Mouse (Mus musculus) testis, adult 2 months (tissue): Measurements from ENCODE around the gene Itgb3. TPM values are rescaled to one million over a fixed set of nuclear protein-coding genes. Genes with fewer than 3 reads are reported as not detected.

Experiments used
- H3K27ac ChIP-seq: fragments of 200-500 bp; 2 replicates; pipeline ENCODE4 v1.5.1; 2012; ENCODE audit warnings: low read depth, low read length; ENCODE audit not compliant: control insufficient read depth, insufficient read depth
- H3K27me3 ChIP-seq: fragments of 200-500 bp; 2 replicates; pipeline ENCODE4 v1.6.1; 2012; ENCODE audit warnings: mild to moderate bottlenecking, low read length, moderate library complexity; ENCODE audit not compliant: control insufficient read depth, insufficient read depth
- H3K36me3 ChIP-seq: fragments of 200-500 bp; 2 replicates; pipeline ENCODE4 v1.6.1; 2012; ENCODE audit warnings: mild to moderate bottlenecking, low read length; ENCODE audit not compliant: control insufficient read depth, insufficient read depth
- H3K4me1 ChIP-seq: fragments of 200-500 bp; 2 replicates; pipeline ENCODE4 v1.6.1; 2012; ENCODE audit warnings: low read length; ENCODE audit not compliant: control insufficient read depth, insufficient read depth
- H3K4me3 ChIP-seq: fragments of 200-500 bp; 2 replicates; pipeline ENCODE4 v1.5.1; 2012; ENCODE audit warnings: low read depth, mild to moderate bottlenecking, low read length, moderate library complexity, mixed read lengths; ENCODE audit not compliant: control insufficient read depth
- CTCF ChIP-seq: fragments of 200-500 bp; IDR thresholded peaks from 2 replicates; pipeline ENCODE4 v1.5.1; 2012; ENCODE audit warnings: low read depth, mild to moderate bottlenecking, inconsistent platforms, low read length, moderate library complexity; ENCODE audit not compliant: control insufficient read depth, insufficient read depth, insufficient replicate concordance
- POLR2A ChIP-seq: fragments of 200-500 bp; IDR thresholded peaks from 2 replicates; pipeline ENCODE4 v1.6.1; 2012; ENCODE audit warnings: low read depth, mild to moderate bottlenecking, inconsistent platforms, low read length, moderate library complexity; ENCODE audit not compliant: control insufficient read depth
- polyA plus RNA-seq: library from polyadenylated mRNA; depleted of rRNA; stranded (reverse); fragments of >200 nt; gene quantifications from 2 replicates; pipeline ENCODE4 v1.2.3, GENCODE M21; 2012

The Itgb3 gene
- polyA plus RNA-seq, 1 experiment = 1.4 TPM

DNA sequence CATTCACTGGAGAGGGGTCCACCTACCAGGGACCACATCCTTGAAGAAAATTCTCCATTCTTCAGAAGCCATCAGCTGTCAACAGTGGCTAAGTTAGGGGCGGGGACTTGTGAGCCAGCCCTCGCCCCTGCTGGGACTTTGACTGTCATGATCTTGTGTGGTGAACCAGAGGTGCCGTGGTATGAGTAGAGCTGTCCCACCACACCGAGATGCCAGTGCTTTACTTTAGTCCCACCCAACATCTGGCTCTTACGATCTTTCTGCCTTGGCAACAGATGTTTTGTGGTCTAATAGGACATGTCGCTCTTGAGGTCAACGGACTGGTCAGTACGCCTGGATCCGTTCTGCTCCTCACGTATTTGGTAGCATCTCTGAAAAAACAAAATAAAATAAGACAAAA lies 5.8 kb downstream of the Itgb3 start:
- peaks cover under 1% of the 10 kb centered on the region; the same call in 1 of the 2 replicates for H3K4me1 ChIP-seq
- TF ChIP-seq POLR2A (no peak), CTCF (no peak)
- no peak overlapping the region for H3K27ac ChIP-seq
- no peaks in the 10 kb centered on the region for H3K27me3 ChIP-seq
- H3K4me3 ChIP-seq = no peak overlapping the region
- no peaks in the 10 kb centered on the region for H3K36me3 ChIP-seq

- Histone ChIP-seq H3K4me3 (no peak overlapping the region), H3K27me3 (no peaks in the 10 kb centered on the region), H3K4me1 (no peaks in the 10 kb centered on the region), H3K27ac (no peak overlapping the region), H3K36me3 (no peaks in the 10 kb centered on the region)
- TF ChIP-seq POLR2A = no peak
- TF ChIP-seq CTCF = no peak
Observed at GRCm38 (mm10) chr11:104614130-104614529, 6.3 kb downstream of the Itgb3 start.

DNA sequence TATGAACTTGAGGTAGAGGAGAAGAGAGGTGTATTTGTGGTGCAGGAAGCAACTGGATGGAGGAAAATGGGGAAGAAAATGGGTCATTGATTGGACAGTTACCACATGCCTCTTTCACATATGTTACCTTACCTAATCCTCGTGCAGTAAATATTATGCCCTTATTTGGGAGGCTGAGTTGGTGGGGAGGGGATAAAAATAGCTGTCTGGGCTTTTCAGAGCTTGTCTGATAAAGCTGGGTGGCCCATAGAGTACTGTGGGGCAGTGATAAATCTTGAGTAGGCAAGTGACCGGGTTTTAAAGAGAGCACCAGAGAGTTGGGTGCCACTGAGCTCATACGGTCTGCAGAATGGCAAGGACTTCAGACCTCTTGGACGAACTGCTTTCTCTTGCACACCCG lies 8.4 kb downstream of the Itgb3 start:
- TF ChIP-seq CTCF (no peak), POLR2A (no peak)
- H3K4me1 ChIP-seq = no peaks in the 10 kb centered on the region
- no peaks in the 10 kb centered on the region for H3K36me3 ChIP-seq
- H3K4me3 ChIP-seq = no peak overlapping the region
- no peak overlapping the region for H3K27ac ChIP-seq
- no peaks in the 10 kb centered on the region for H3K27me3 ChIP-seq

- no peaks in the 10 kb centered on the region for H3K36me3 ChIP-seq
- H3K4me3 ChIP-seq = no peak overlapping the region
- no peaks in the 10 kb centered on the region for H3K27me3 ChIP-seq
- no peak overlapping the region for H3K27ac ChIP-seq
- H3K4me1 ChIP-seq = no peaks in the 10 kb centered on the region
- TF ChIP-seq POLR2A (no peak), CTCF (no peak)
Observed at GRCm38 (mm10) chr11:104618638-104619076, 10.9 kb downstream of the Itgb3 start.

- H3K4me3 ChIP-seq = no peak overlapping the region
- no peaks in the 10 kb centered on the region for H3K36me3 ChIP-seq
- no peaks in the 10 kb centered on the region for H3K27me3 ChIP-seq
- TF ChIP-seq POLR2A = no peak
- TF ChIP-seq CTCF = no peak
- no peaks in the 10 kb centered on the region for H3K4me1 ChIP-seq
- H3K27ac ChIP-seq = no peak overlapping the region
Observed at GRCm38 (mm10) chr11:104619084-104620022, 11.6 kb downstream of the Itgb3 start.

DNA sequence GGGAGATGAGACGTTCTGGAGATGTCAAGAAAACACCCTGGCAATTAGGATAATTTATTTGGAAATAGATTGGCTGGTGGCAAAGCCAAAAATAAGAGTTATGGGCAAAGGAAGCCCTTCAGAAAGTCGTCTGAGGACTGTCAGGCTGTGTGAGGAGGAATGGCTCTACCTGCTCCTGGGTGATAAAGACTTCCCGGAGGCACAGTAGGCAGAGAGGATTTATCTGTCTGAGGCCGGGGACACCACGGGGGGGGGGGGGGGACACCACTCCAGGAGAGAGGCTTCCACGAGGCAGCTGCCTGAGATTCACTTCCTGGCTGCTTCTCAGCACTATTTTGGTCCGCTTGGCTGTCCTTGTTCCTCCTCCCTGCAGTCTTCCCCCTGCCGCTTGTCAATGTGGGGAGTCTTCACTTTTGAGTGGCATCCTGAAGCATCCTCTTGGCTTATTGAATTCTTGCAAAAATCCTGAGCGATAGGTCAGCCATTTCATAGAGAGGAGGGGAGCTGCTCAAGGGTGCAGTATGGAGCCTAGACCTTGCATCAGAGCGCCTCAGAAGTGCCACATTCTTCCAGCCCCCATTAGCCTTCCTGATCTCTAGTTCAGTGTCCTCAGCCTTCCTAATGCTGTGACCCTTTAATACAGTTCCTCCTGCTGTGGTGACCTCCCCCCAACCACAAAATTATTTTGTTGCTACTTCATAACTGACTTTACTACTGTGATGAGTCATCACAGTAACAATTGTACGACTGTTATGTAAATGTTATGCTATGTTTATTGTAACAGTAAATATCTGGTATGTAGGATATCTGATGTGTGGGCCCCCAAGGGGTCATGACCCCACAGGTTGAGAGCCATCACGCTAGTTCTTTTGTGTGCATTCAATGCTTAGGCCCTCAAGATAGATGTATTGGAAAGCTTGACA lies 14.5 kb downstream of the Itgb3 start:
- H3K4me1 ChIP-seq = peaks cover 5% of the 10 kb centered on the region; the same call in 1 of the 2 replicates
- no peaks in the 10 kb centered on the region for H3K36me3 ChIP-seq
- H3K27ac ChIP-seq = no peak overlapping the region
- no peaks in the 10 kb centered on the region for H3K27me3 ChIP-seq
- H3K4me3 ChIP-seq = no peak overlapping the region
- TF ChIP-seq CTCF (no peak), POLR2A (no peak)
